Mouse (Mus musculus) small intestine, adult 2 months (tissue): ENCODE data around the gene Basp1. TPM values are rescaled to one million over a fixed set of nuclear protein-coding genes. Genes with fewer than 3 reads are reported as not detected.

Experiments
- H3K27ac ChIP-seq: fragments of 200-500 bp; 2 replicates; pipeline ENCODE4 v1.5.1; 2012; ENCODE audit warnings: low read depth, low read length, control low read depth, inconsistent platforms; ENCODE audit not compliant: insufficient read depth
- H3K27me3 ChIP-seq: fragments of 200-500 bp; 2 replicates; pipeline ENCODE4 v1.6.1; 2012; ENCODE audit warnings: mild to moderate bottlenecking, moderate library complexity, low read length, inconsistent platforms; ENCODE audit not compliant: control insufficient read depth, insufficient read depth
- H3K36me3 ChIP-seq: fragments of 200-500 bp; 2 replicates; pipeline ENCODE4 v1.6.1; 2012; ENCODE audit warnings: mild to moderate bottlenecking, low read length, control low read depth, inconsistent platforms; ENCODE audit not compliant: control insufficient read depth, insufficient read depth
- H3K4me1 ChIP-seq: fragments of 200-500 bp; 2 replicates; pipeline ENCODE4 v1.6.1; 2012; ENCODE audit warnings: low read length, inconsistent platforms, mixed read lengths; ENCODE audit not compliant: control insufficient read depth, insufficient read depth, insufficient read length
- H3K4me3 ChIP-seq: fragments of 200-500 bp; 2 replicates; pipeline ENCODE4 v1.5.1; 2012; ENCODE audit warnings: low read depth, mild to moderate bottlenecking, control low read depth, inconsistent platforms, low read length, moderate library complexity
- CTCF ChIP-seq: fragments of 200-500 bp; IDR thresholded peaks from 2 replicates; pipeline ENCODE4 v1.5.1; 2012; ENCODE audit warnings: low read depth, mild to moderate bottlenecking, control low read depth, inconsistent platforms, low read length, moderate library complexity, mixed read lengths; ENCODE audit not compliant: insufficient replicate concordance, insufficient read length; ENCODE audit errors: extremely low read depth
- POLR2A ChIP-seq: fragments of 200-500 bp; IDR thresholded peaks from 2 replicates; pipeline ENCODE4 v1.6.1; 2012; ENCODE audit warnings: low read depth, mild to moderate bottlenecking, control low read depth, inconsistent platforms, low read length, moderate library complexity
- WGBS: fragments of 180-500 bp; shearing (Covaris S2); methylation state at CpG from one replicate; pipeline ENCODE4 v1.1.7; 2018; 5-methylcytosine and 5-hydroxymethylcytosine counted together
- polyA plus RNA-seq: library from polyadenylated mRNA; depleted of rRNA; stranded (reverse); fragments of >200 nt; gene quantifications from 2 replicates; pipeline ENCODE4 v1.2.3, GENCODE M21; 2012; rRNA removed

Gene Basp1
- polyA plus RNA-seq, 1 experiment: 6.2 TPM

GRCm38 (mm10) chr15:25335277-25335676 lies 78.3 kb downstream of the Basp1 start:
- Histone ChIP-seq H3K27me3 (no peaks in the 10 kb centered on the region), H3K4me1 (no peaks in the 10 kb centered on the region), H3K36me3 (no peaks in the 10 kb centered on the region), H3K4me3 (no peak overlapping the region), H3K27ac (no peak overlapping the region)
- 89% methylated on average over 11 of the region's 11 CpGs for WGBS
- TF ChIP-seq CTCF (no peak), POLR2A (no peak)

GRCm38 (mm10) chr15:25331877-25332445 lies 81.6 kb downstream of the Basp1 start:
- no peaks in the 10 kb centered on the region for H3K4me1 ChIP-seq
- no peaks in the 10 kb centered on the region for H3K27me3 ChIP-seq
- H3K36me3 ChIP-seq: no peaks in the 10 kb centered on the region
- H3K27ac ChIP-seq: no peak overlapping the region
- WGBS: 68% methylated on average over 16 of the region's 16 CpGs
- TF ChIP-seq POLR2A: no peak
- no peak overlapping the region for H3K4me3 ChIP-seq

DNA sequence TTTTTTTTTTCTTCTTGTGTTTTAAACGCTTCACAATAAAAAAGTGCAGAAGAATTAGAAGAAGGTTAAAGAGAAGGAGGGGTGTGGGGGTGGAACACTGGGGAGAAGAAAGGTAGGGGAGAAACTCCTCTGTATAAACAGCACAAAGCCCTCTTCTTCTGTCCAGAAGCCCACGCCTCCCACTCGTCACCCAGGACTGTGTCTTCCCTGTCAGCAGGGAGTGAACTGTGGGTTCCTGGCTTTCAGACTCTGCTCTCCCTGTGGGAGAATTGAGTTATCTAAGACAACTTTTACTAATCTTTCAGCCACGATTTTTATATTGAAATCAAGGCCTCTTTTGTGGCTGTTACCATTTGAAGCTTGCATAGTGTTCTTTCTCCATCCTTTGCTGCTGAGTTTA lies 82.6 kb downstream of the Basp1 start:
- H3K27me3 ChIP-seq: no peaks in the 10 kb centered on the region
- WGBS: 64% methylated on average over 4 of the region's 4 CpGs
- H3K36me3 ChIP-seq: no peaks in the 10 kb centered on the region
- H3K4me3 ChIP-seq: no peak overlapping the region
- no peaks in the 10 kb centered on the region for H3K4me1 ChIP-seq
- TF ChIP-seq CTCF: no peak
- no peak for TF ChIP-seq POLR2A
- H3K27ac ChIP-seq: no peak overlapping the region

GRCm38 (mm10) chr15:25322601-25323000 lies 91.0 kb downstream of the Basp1 start:
- Histone ChIP-seq H3K4me1 (no peaks in the 10 kb centered on the region), H3K4me3 (no peak overlapping the region), H3K36me3 (no peaks in the 10 kb centered on the region), H3K27ac (no peak overlapping the region), H3K27me3 (no peaks in the 10 kb centered on the region)
- TF ChIP-seq POLR2A (no peak), CTCF (no peak)
- WGBS: 46% methylated on average over 2 of the region's 2 CpGs

DNA sequence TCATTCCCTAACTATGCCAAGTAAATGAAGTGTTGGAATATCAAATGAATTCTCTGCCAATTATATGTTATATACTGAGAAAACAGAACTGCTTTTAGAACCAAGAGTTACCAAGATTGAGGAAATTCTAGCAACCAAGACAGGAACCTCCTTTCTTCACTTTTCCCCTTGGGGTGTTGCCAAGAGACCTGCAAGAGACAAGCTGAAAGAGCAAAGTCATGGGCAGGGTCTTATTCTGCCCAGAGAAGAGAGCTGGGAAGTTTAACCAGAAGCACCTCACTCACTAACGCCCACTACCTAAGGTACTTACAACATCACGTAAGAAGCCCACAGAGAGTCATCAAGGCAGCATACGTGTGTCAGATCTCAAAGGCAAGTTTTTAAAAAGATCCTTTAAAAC lies 91.5 kb downstream of the Basp1 start:
- H3K4me3 ChIP-seq: no peak overlapping the region
- no peak overlapping the region for H3K27ac ChIP-seq
- H3K36me3 ChIP-seq: no peaks in the 10 kb centered on the region
- WGBS: 88% methylated on average over 3 of the region's 3 CpGs
- no peaks in the 10 kb centered on the region for H3K4me1 ChIP-seq
- H3K27me3 ChIP-seq: no peaks in the 10 kb centered on the region
- no peak for TF ChIP-seq POLR2A

GRCm38 (mm10) chr15:25321636-25322035 lies 91.9 kb downstream of the Basp1 start:
- WGBS: 84% methylated on average over 4 of the region's 4 CpGs
- TF ChIP-seq POLR2A (no peak), CTCF (no peak)
- H3K4me3 ChIP-seq: no peak overlapping the region
- H3K36me3 ChIP-seq: no peaks in the 10 kb centered on the region
- H3K4me1 ChIP-seq: no peaks in the 10 kb centered on the region
- no peaks in the 10 kb centered on the region for H3K27me3 ChIP-seq
- H3K27ac ChIP-seq: peak overlapping the region; percentile 59

DNA sequence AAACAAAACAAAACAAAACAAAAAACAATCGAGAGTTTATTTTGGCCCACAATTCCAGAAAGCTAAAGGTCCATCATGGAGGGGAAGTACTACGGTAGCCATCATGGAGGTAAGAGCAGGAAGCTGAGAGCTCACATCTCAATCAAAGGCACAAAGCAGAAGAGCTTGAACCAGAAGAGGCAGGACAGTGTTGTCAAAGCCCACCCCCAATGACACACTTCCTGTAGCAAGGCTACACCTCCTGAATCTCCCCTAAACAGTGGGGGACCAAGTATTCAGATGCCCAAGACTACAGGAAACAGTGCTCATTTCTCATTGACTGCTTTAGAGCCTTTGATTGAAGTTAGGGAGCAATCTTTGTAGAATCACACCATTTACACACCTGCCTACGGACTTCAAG lies 99.1 kb downstream of the Basp1 start:
- H3K27me3 ChIP-seq: no peaks in the 10 kb centered on the region
- 82% methylated on average over 3 of the region's 3 CpGs for WGBS
- TF ChIP-seq CTCF (no peak), POLR2A (no peak)
- H3K4me1 ChIP-seq: no peaks in the 10 kb centered on the region
- no peak overlapping the region for H3K4me3 ChIP-seq
- no peak overlapping the region for H3K27ac ChIP-seq
- H3K36me3 ChIP-seq: no peaks in the 10 kb centered on the region

Other genes starting within 250 kb of the Basp1 start
- 14.1 and 20.8 TPM in 2 replicates for gene Myo10, start 208.8 kb upstream of the Basp1 start, polyA plus RNA-seq